Mouse (Mus musculus) limb, embryonic 10.5 days (tissue): Measurements from ENCODE around the gene Chchd3. TPM values are rescaled to one million over a fixed set of nuclear protein-coding genes. Genes with fewer than 3 reads are reported as not detected.

Experiments used
- DNase-seq: peaks from one replicate; pipeline ENCODE4 v3.0.0-alpha.2; 2017; ENCODE audit warnings: low spot score
- H3K27ac ChIP-seq: fragments of 300-500 bp; sonication (generic); 2 replicates; pipeline ENCODE4 v1.5.1; 2016; ENCODE audit warnings: mild to moderate bottlenecking
- H3K27me3 ChIP-seq: fragments of 300-500 bp; sonication (generic); 2 replicates; pipeline ENCODE4 v1.6.1; 2016; ENCODE audit warnings: low read depth, mild to moderate bottlenecking; ENCODE audit not compliant: poor library complexity, severe bottlenecking
- H3K36me3 ChIP-seq: fragments of 300-500 bp; sonication (generic); 2 replicates; pipeline ENCODE4 v1.6.1; 2016; ENCODE audit warnings: mild to moderate bottlenecking, moderate library complexity
- H3K4me1 ChIP-seq: fragments of 300-500 bp; sonication (generic); 2 replicates; pipeline ENCODE4 v1.6.1; 2016
- H3K4me3 ChIP-seq: fragments of 300-500 bp; sonication (generic); 2 replicates; pipeline ENCODE4 v1.5.1; 2016; ENCODE audit warnings: mild to moderate bottlenecking, moderate library complexity
- H3K9me3 ChIP-seq: fragments of 300-500 bp; sonication (generic); replicated peaks from 2 replicates; pipeline ENCODE4 v1.6.1; 2016; ENCODE audit warnings: mild to moderate bottlenecking
- WGBS: fragments of 180-500 bp; shearing (Covaris S2); methylation state at CpG from one replicate; pipeline ENCODE4 v1.1.7; 2016; 5-methylcytosine and 5-hydroxymethylcytosine counted together
- polyA plus RNA-seq: library from polyadenylated mRNA; unstranded; fragments of >200 nt; fragmentation: Nextera tagmentation; extraction: Ambion mirVana; gene quantifications from 2 replicates; pipeline ENCODE4 v1.2.1, GENCODE M21; 2016

Gene Chchd3
- polyA plus RNA-seq, 1 experiment from 2014 or later = 107 TPM

DNA sequence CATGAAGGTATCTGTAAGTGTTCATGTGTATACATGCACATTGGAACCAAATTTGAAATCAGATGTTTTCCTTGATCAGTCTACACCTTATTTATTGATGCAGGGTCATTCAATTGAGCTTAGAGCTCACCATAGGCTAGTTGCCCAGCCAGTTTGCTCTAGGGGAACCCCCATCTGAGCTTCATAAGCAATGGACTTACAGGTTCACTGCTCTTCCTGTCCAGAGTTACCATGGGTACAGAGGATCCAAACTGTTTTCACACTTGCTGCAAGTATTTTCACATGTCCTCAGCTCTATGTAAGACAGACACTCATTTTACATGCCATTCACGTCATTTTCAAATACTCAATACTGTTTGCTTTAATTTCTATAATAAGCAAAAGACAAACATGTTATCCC lies 66.2 kb downstream of the Chchd3 start:
- Histone ChIP-seq H3K36me3 (no peaks in the 10 kb centered on the region), H3K4me1 (no peaks in the 10 kb centered on the region), H3K27ac (no peak overlapping the region), H3K4me3 (no peak overlapping the region), H3K27me3 (no peaks in the 10 kb centered on the region), H3K9me3 (no peaks in the 10 kb centered on the region)
- no peak for DNase-seq
- 87% methylated on average over 1 of the region's 1 CpGs for WGBS

DNA sequence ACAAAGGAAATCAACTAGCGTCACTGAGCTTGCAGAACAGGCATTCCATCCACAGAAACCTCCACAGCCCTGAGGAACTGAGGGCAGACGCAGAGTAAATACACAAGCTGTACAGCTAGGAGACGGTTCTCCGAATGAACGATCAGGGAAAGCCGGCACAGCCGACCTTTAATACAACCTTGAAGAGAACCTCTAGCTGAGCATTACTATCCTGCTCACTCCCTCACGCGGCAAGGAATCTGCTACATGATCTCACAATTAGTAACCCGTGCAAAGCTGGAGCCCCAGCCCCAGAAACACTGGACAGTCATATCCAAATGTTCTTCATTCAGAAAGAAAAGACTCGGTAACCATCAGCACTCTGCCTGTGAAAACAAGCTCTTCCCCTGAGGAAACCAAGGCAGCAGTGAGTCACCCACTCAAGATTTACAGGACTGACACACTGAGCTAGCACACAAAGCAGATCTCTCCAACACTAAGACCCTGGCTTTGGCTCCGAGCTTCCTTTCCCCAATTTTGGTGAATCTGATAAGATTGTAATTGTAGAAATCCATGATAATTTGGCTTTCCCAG lies 69.9 kb downstream of the Chchd3 start:
- H3K4me3 ChIP-seq = no peak overlapping the region
- H3K27me3 ChIP-seq = no peaks in the 10 kb centered on the region
- no peaks in the 10 kb centered on the region for H3K4me1 ChIP-seq
- no peaks in the 10 kb centered on the region for H3K9me3 ChIP-seq
- WGBS = 88% methylated on average over 12 of the region's 12 CpGs
- H3K36me3 ChIP-seq = no peaks in the 10 kb centered on the region
- DNase-seq = no peak
- no peak overlapping the region for H3K27ac ChIP-seq

DNA sequence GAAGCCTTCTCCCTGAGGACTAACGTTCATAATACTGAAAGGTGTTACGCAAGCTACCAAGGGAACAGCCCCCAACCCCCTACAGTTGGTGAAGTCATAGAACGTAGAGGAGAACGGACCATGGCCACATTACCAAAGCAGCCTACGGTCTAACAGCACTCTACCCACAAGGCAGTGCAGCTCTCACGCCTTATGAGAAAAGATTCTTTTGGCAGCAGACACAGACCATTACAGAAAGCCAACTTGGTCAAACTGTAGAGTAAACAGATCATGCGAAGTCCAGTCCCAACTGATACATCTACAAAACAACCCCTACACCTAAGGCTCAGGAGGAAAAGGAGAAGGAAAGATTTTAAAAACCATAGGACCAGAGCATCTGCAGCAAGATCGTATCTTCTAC lies 71.5 kb downstream of the Chchd3 start:
- Histone ChIP-seq H3K4me1 (no peaks in the 10 kb centered on the region), H3K27ac (no peak overlapping the region), H3K27me3 (no peaks in the 10 kb centered on the region), H3K36me3 (no peaks in the 10 kb centered on the region), H3K4me3 (no peak overlapping the region), H3K9me3 (no peaks in the 10 kb centered on the region)
- no peak for DNase-seq
- WGBS = 95% methylated on average over 8 of the region's 8 CpGs

DNA sequence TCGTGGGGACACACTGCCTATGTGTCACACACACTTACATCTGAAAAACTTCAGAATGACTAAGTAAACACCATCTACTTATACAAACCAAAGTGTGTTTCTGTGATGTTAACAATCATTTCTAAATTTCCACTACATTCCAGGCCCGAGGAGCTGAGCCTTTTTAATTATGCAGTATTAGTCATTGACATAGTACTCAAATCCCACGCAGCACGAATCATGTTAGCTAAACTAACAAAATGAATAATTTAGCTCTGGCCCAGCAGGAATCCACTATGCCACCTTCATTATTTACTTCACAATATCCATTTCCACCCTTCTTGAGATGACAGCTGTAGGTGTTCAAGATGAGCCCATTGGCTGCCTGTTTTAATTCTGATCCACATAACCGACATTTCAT lies 76.2 kb downstream of the Chchd3 start:
- 87% methylated on average over 5 of the region's 5 CpGs for WGBS

DNA sequence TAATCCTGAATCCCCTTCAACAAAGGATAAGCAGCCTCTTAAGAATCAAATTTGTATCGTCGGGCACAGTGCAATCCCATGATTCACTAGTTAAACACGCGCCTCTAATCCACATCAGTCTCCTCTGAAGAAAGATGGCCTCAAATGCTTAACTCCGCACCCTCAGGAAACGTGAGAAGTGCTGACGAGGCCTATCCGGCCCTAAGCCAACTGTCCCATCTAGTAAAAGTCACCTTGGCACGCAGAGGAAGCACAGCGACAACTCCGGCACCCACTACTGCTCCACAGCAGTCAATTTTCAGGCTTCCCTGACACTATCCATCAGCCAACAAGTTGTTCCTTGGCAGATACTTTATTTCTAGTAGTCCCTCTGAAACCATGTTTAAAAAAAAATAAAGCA lies 78.8 kb downstream of the Chchd3 start:
- Histone ChIP-seq H3K4me1 (no peaks in the 10 kb centered on the region), H3K27me3 (no peaks in the 10 kb centered on the region), H3K36me3 (no peaks in the 10 kb centered on the region), H3K9me3 (no peaks in the 10 kb centered on the region), H3K4me3 (no peak overlapping the region), H3K27ac (no peak overlapping the region)
- DNase-seq = no peak
- 82% methylated on average over 11 of the region's 11 CpGs for WGBS

More for the DNA sequence above, 76.2 kb downstream of the Chchd3 start:
- H3K27me3 ChIP-seq = no peaks in the 10 kb centered on the region
- no peak overlapping the region for H3K4me3 ChIP-seq
- H3K9me3 ChIP-seq = no peaks in the 10 kb centered on the region
- DNase-seq = no peak
- no peak overlapping the region for H3K27ac ChIP-seq
- H3K4me1 ChIP-seq = no peaks in the 10 kb centered on the region
- no peaks in the 10 kb centered on the region for H3K36me3 ChIP-seq

DNA sequence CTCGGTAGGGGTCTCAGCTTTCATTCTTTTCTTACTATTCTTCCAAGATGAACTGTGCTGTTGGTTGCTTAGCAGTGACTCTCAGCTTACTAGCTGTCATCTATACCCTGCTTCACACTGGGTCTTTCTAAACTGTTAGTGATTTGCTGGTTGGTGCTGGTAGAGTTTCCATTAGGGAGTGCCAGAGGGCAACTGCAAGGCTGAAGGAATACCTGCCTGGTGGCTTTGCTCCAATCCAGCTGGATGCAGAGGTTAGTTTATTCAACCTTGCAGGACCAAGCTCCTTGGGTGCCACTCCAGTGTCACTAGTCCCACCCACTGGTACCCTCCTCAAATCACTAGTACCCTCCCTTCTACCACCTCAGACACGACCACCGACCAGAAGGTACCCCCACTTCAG lies 81.2 kb downstream of the Chchd3 start:
- Histone ChIP-seq H3K9me3 (no peaks in the 10 kb centered on the region), H3K27ac (no peak overlapping the region), H3K4me1 (no peaks in the 10 kb centered on the region), H3K4me3 (no peak overlapping the region), H3K36me3 (no peaks in the 10 kb centered on the region), H3K27me3 (no peaks in the 10 kb centered on the region)
- no peak for DNase-seq
- WGBS = 91% methylated on average over 3 of the region's 3 CpGs

DNA sequence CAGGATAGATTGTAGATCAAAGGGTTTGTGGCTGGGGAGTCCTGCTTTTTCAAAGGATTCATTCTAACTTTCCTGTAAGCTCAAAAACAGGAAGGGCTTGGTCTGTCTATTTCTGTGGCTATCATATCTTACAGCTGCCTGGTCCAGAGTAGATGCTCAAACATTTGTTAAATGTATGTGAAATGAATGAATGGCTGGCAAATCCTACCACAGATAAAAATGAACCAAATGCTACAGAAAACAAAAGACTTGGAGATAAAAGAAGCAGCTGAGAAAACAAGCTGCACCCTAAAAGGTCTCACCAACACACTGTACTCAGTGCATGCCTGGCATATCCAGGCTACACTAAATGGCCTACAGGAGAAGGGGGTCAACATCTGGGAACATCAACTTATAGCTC lies 88.1 kb downstream of the Chchd3 start:
- H3K9me3 ChIP-seq = no peaks in the 10 kb centered on the region
- no peaks in the 10 kb centered on the region for H3K27me3 ChIP-seq
- no peak overlapping the region for H3K4me3 ChIP-seq
- H3K36me3 ChIP-seq = 0 out of 2 replicates have a peak, but pooled peaks cover 3% of the 10 kb centered on the region
- no peak for DNase-seq
- H3K4me1 ChIP-seq = no peaks in the 10 kb centered on the region
- no peak overlapping the region for H3K27ac ChIP-seq

DNA sequence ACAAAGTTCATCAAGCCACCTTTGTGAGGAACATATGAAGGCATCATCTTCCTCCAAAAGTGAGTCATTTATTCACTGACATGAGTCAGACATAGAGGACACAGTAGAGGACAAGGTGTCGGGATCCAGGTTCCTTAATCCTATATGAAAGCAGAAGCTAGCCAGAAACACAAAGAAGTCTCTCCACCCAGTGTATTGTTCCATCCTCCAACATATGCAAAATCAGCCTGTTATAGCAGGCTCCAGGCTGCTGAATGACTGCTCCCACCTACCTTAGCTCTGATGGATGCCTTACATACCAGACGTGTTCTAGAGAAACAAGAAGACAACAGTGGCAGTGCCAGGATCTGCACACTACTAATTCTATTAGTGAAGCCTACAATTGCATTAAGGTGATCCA lies 91.1 kb downstream of the Chchd3 start:
- no peaks in the 10 kb centered on the region for H3K27me3 ChIP-seq
- H3K4me3 ChIP-seq = no peak overlapping the region
- DNase-seq = no peak
- H3K27ac ChIP-seq = no peak overlapping the region
- 0 out of 2 replicates have a peak, but pooled peaks cover 3% of the 10 kb centered on the region for H3K36me3 ChIP-seq
- H3K4me1 ChIP-seq = no peaks in the 10 kb centered on the region
- no peaks in the 10 kb centered on the region for H3K9me3 ChIP-seq
- 82% methylated on average over 2 of the region's 2 CpGs for WGBS

DNA sequence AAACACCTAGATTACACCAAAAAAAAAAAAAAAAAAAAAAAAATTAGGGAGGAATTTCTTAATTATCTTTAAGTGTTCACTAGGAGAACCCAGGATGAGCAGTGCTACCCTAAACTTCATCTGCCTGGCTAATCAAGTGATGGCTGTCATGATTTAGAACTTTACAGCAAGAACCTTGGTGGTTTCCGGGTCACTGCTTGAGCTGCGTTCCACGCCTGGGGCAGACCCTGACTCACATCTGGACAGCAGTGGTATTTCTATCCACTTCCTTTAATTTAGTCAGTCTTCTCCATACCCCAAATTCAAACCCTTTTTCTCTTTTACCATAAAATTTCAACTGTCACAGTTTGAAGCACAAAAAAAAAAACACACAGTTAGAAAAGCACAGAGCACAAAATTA lies 98.0 kb downstream of the Chchd3 start:
- no peaks in the 10 kb centered on the region for H3K9me3 ChIP-seq
- peaks cover 15% of the 10 kb centered on the region; the same call in 1 of the 2 replicates for H3K4me1 ChIP-seq
- DNase-seq = no peak
- no peak overlapping the region for H3K27ac ChIP-seq
- no peaks in the 10 kb centered on the region for H3K27me3 ChIP-seq
- H3K36me3 ChIP-seq = no peaks in the 10 kb centered on the region
- 45% methylated on average over 3 of the region's 3 CpGs for WGBS
- no peak overlapping the region for H3K4me3 ChIP-seq

DNA sequence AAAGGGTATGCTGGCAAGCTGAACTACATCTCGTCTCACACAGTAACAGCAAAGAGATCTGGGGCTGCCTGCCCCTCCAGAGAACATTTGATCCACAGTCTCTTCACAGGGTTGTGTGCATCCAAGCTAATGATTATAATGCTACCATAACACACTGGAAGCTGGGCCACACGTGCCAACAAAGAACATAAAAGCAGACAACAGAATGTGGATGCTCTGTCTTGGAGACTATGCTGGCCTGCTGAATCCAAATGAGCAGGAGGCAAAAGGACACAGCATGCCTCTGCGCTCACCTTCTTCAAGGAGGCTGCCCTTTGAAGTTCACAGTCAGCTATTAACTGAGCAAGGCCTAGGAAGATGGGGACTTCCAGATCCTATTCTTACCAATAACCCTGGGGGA lies 98.6 kb downstream of the Chchd3 start:
- no peak for DNase-seq
- H3K4me3 ChIP-seq = no peak overlapping the region
- H3K9me3 ChIP-seq = no peaks in the 10 kb centered on the region
- no peak overlapping the region for H3K27ac ChIP-seq
- H3K36me3 ChIP-seq = no peaks in the 10 kb centered on the region
- WGBS = 75% methylated on average over 3 of the region's 3 CpGs
- no peaks in the 10 kb centered on the region for H3K27me3 ChIP-seq
- peaks cover 15% of the 10 kb centered on the region; the same call in 1 of the 2 replicates for H3K4me1 ChIP-seq

DNA sequence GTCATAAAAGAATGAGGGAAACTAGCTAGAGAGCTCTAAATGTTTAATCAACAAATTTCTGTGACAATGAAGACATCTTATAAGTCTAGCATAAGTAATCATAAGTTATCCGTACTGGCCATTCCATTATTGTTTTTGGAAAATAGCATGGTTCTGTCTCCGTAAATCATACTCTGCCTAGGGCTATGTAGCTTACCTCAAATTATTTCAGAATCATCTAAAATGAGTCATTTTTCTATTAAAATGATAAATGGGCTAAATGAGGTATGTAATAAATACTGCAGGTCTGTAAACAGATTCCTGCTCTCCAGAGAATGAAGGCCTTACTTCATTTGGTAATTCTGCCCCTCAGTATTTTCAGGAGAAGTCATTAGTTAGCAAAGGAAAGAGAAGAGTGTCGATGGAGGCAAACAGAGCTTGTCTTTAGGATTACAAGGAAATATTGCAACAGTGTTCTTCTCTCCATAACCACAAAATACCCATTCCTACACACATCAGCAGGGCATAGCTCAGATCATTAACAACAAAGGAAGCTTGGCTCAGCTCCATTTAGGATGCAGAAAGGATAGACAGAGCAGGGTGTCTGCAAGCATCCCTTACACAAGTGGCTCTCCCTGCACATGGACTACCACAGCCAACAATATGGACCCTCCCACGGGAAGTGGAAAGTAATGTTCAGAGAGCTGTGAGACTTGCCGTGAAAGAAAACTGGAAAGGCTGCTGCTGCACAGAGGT lies 100.1 kb downstream of the Chchd3 start:
- Histone ChIP-seq H3K4me1 (peaks cover 15% of the 10 kb centered on the region; the same call in 1 of the 2 replicates), H3K4me3 (no peak overlapping the region), H3K27ac (no peak overlapping the region), H3K9me3 (no peaks in the 10 kb centered on the region), H3K27me3 (no peaks in the 10 kb centered on the region), H3K36me3 (no peaks in the 10 kb centered on the region)
- no peak for DNase-seq
- 90% methylated on average over 5 of the region's 5 CpGs for WGBS

DNA sequence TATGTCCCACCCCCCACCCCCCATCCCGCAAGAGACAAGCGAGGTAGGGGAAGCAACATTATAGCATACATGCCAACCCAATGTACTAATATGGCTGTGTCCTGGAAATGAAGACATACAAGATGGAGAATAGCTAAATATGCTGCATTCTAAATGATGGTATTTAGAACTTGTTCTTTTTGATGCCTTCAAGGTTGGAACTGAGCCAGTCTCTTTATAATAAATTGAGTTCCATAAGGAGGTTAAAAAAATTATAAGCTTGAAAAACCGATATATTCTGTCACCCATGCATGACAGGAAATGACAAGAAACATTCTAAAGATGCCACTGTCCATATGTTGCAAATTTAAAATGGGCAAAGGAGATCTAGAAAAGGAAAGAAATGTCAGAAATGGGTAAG lies 104.6 kb downstream of the Chchd3 start:
- Histone ChIP-seq H3K9me3 (no peaks in the 10 kb centered on the region), H3K36me3 (no peaks in the 10 kb centered on the region), H3K4me1 (peaks cover 7% of the 10 kb centered on the region; the same call in 1 of the 2 replicates), H3K27me3 (no peaks in the 10 kb centered on the region), H3K27ac (no peak overlapping the region), H3K4me3 (no peak overlapping the region)
- 98% methylated on average over 3 of the region's 3 CpGs for WGBS
- DNase-seq = no peak

DNA sequence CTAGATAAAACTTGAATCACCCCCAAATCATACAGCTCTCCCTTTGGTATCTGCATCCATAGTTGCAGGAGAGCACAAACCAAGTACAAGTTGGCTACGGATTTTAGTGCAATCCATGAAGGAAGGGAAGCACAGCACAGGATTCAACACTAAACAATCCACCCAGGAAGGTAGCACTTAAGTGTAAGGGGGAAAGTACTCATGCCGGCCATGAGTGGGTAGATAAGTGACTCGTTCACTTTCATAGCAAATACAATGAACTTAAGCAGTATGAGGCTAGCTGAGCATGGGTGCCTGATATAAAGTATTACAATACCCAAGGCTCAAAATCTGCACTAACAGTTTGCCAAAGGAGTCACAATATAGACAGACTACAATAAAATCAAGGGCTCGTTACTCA lies 109.1 kb downstream of the Chchd3 start:
- H3K27me3 ChIP-seq = no peaks in the 10 kb centered on the region
- no peak overlapping the region for H3K4me3 ChIP-seq
- no peaks in the 10 kb centered on the region for H3K36me3 ChIP-seq
- H3K4me1 ChIP-seq = peaks cover 13% of the 10 kb centered on the region
- no peaks in the 10 kb centered on the region for H3K9me3 ChIP-seq
- no peak for DNase-seq
- no peak overlapping the region for H3K27ac ChIP-seq
- WGBS = 86% methylated on average over 4 of the region's 4 CpGs
